ENCODE assay signal across 8 mouse cellular contexts in the genomic region with DNA sequence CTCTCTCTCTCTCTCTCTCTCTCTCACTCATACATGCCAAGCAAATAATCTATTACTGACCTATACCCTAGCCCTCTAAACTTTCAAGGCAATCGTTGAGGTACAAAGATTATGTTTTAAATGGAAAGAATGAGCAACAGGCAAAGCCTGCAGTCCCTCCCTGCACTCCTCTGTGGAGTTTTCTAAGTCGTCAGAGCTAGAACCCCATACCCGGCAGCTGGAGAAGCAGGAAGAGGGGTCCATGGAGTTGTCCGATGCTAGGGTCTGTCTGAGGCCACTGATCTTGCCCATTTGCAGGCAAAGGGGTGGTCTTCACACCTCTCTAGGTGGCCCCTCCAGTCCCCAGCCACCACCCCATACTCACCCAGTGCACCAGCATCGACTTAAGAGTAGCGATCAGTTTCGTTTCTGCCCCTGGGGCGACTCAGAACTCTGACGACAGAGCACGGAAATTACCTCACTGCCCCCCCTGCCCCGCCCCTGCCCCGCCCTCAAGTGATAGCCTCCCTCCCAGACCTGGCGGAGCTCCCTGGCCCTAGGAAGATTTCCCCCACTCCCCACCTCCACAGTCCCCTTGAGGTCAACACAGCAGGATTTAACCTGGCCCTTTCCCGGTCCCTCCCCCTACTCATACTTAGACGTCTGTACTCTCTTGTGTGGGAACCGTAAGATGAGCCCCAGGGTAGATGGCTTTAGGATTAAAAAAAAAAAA. TPM values are rescaled to one million over a fixed set of nuclear protein-coding genes. Genes with fewer than 3 reads are reported as not detected.
A peak's percentile ranks its signal among the peaks of the same experiment; 100 is the strongest.
DNase-seq lines count a peak whose midpoint lies in the region; ATAC-seq lines count a peak whose summit lies in the region.

TSS of gene Helz2 (minus strand) at position 426 of the 712 bp plus-strand sequence.

- 0 out of 2 replicates have a peak, but pooled peaks cover 2% of the 10 kb centered on the region for H3K4me1 ChIP-seq in forebrain, embryonic 15.5 days
- H3K4me1 ChIP-seq in liver, embryonic 16.5 days (ENCODE audit: control insufficient read depth, low read depth, low read length): peaks cover 21% of the 10 kb centered on the region
- no peaks in the 10 kb centered on the region; the same call in 1 of the 2 replicates for H3K4me1 ChIP-seq in neural tube, embryonic 15.5 days

- WGBS in forebrain, embryonic 15.5 days: 11% methylated on average over 16 of the region's 16 CpGs
- WGBS in liver, embryonic 16.5 days (ENCODE audit: insufficient replicate concordance): 6% methylated on average over 16 of the region's 16 CpGs
- 13% methylated on average over 16 of the region's 16 CpGs for WGBS in neural tube, embryonic 15.5 days

- H3K36me3 ChIP-seq in forebrain, embryonic 15.5 days: no peaks in the 10 kb centered on the region
- peaks cover 6% of the 10 kb centered on the region for H3K36me3 ChIP-seq in liver, embryonic 16.5 days (ENCODE audit: control insufficient read depth, insufficient read depth)
- no peaks in the 10 kb centered on the region for H3K36me3 ChIP-seq in neural tube, embryonic 15.5 days

- no peaks in the 10 kb centered on the region for H3K9me3 ChIP-seq in forebrain, embryonic 15.5 days
- no peaks in the 10 kb centered on the region for H3K9me3 ChIP-seq in liver, embryonic 16.5 days (replicated peaks; ENCODE audit: control insufficient read depth, low read length)
- H3K9me3 ChIP-seq in neural tube, embryonic 15.5 days (replicated peaks): no peaks in the 10 kb centered on the region

- peak within 1 kb of the TSS; percentile 26 for H3K4me3 ChIP-seq in forebrain, embryonic 15.5 days
- peak within 1 kb of the TSS; percentile 63 for H3K4me3 ChIP-seq in liver, embryonic 16.5 days (ENCODE audit: low read depth, low read length)
- H3K4me3 ChIP-seq in neural tube, embryonic 15.5 days (replicated peaks): peak within 1 kb of the TSS; percentile 31

- no peaks in the 10 kb centered on the region for H3K27me3 ChIP-seq in forebrain, embryonic 15.5 days
- H3K27me3 ChIP-seq in liver, embryonic 16.5 days (ENCODE audit: control insufficient read depth, insufficient read depth, low read depth, low read length): no peaks in the 10 kb centered on the region
- no peaks in the 10 kb centered on the region for H3K27me3 ChIP-seq in neural tube, embryonic 15.5 days (replicated peaks)

- no peak within 1 kb of the TSS for H3K27ac ChIP-seq in forebrain, embryonic 15.5 days (replicated peaks)
- peak within 1 kb of the TSS; percentile 51 for H3K27ac ChIP-seq in liver, embryonic 16.5 days (ENCODE audit: low read length)
- no peak within 1 kb of the TSS for H3K27ac ChIP-seq in neural tube, embryonic 15.5 days (replicated peaks)

- 0 out of 2 replicates have a peak within 1 kb of the TSS, but pooled peaks have one; percentile 10 for H3K9ac ChIP-seq in forebrain, embryonic 15.5 days (replicated peaks)
- peak within 1 kb of the TSS; percentile 76 for H3K9ac ChIP-seq in liver, embryonic 16.5 days (ENCODE audit: low read depth, low read length)
- H3K9ac ChIP-seq in neural tube, embryonic 15.5 days (replicated peaks): no peak within 1 kb of the TSS

- peak; percentile 95 for ATAC-seq in CD4-positive, CD25-positive, alpha-beta regulatory T cell, adult 4 months
- ATAC-seq in forebrain, embryonic 15.5 days (replicated peaks): no peak
- peak; percentile 93 for ATAC-seq in inflammation-experienced regulatory T-cells, adult 6 months
- peak; percentile 81 for ATAC-seq in liver, embryonic 16.5 days (ENCODE audit: low read depth)
- ATAC-seq in neural tube, embryonic 15.5 days (ENCODE audit: low FRiP score): no peak

- peak within 1 kb of the TSS; percentile 34 for H3K4me2 ChIP-seq in forebrain, embryonic 15.5 days (replicated peaks)
- peak within 1 kb of the TSS; percentile 75 for H3K4me2 ChIP-seq in liver, embryonic 16.5 days (ENCODE audit: low read depth, low read length)
- peak within 1 kb of the TSS; percentile 47 for H3K4me2 ChIP-seq in neural tube, embryonic 15.5 days

- peak; percentile 47 for DNase-seq in adrenal gland, adult 8-10 months
- DNase-seq in right cerebral cortex, adult 18-20 months: no peak
- DNase-seq in left cerebral cortex, postnatal 4 days: no peak

- intact Hi-C loops in left cerebral cortex, postnatal 4 days (cut with DNase I): no loop called here

RNA-seq across cellular contexts. Expression of gene Helz2, which starts in this region (rescaled TPM):
- polyA plus RNA-seq in CD4-positive, CD25-positive, alpha-beta regulatory T cell, adult 4 months (2017; shearing (Covaris generic)): 10 to 100 TPM; 19.7 to 25.9 TPM
- 10 to 100 TPM; 18.8 to 32.4 (median 24.6) TPM for total RNA-seq in adrenal gland, adult 8-10 months (2022)
- polyA plus RNA-seq in forebrain, embryonic 15.5 days (2015; fragmentation: Nextera tagmentation; extraction: Ambion mirVana): 0.29 and 0.37 TPM in 2 replicates
- polyA plus RNA-seq in inflammation-experienced regulatory T-cells, adult 6 months (2017; shearing (Covaris generic)): 10 to 100 TPM; 15.5 to 19.9 (median 17.9) TPM
- polyA plus RNA-seq in liver, embryonic 16.5 days (2015; fragmentation: Nextera tagmentation; extraction: Ambion mirVana): 2.6 and 3.2 TPM in 2 replicates
- polyA plus RNA-seq in neural tube, embryonic 15.5 days (2015; fragmentation: Nextera tagmentation; extraction: Ambion mirVana): 0.37 and 0.91 TPM in 2 replicates
- total RNA-seq in left cerebral cortex, postnatal 4 days (2021): 1 to 10 TPM; 1.4 to 1.5 TPM

Comparison
In these comparisons a context has a peak if more than half of its experiments do, and no peak if none do; other contexts are left out.
1. RNA of gene Helz2 (total RNA-seq): 18.8 to 32.4 TPM in adrenal gland, adult 8-10 months; 1.4 to 1.5 TPM in left cerebral cortex, postnatal 4 days; every median in the first group is over 4 times any median in the second.
2. ATAC-seq: peak in CD4-positive, CD25-positive, alpha-beta regulatory T cell, adult 4 months (single experiment), inflammation-experienced regulatory T-cells, adult 6 months (single experiment) and liver, embryonic 16.5 days (single experiment); none in forebrain, embryonic 15.5 days (single experiment) and neural tube, embryonic 15.5 days (single experiment).
3. Peak in every context shown above with its lines, with median percentiles within 50 percentile points of each other: H3K4me2 ChIP-seq and H3K4me3 ChIP-seq.